ENCODE assay signal across 8 mouse cellular contexts in genomic region chr15:89172276-89172935, GRCm38 (mm10). TPM values are rescaled to one million over a fixed set of nuclear protein-coding genes. Genes with fewer than 3 reads are reported as not detected.
DNase-seq lines count a peak whose midpoint lies in the region; ATAC-seq and TF ChIP-seq lines count a peak whose summit lies in the region.

No protein-coding gene starts in this region.

- intact Hi-C loops in left cerebral cortex, adult 2 months (cut with DNase I): no loop called here

- no peak for ATAC-seq in embryonic facial prominence, embryonic 13.5 days (ENCODE audit: insufficient number of reproducible peaks, insufficient read depth, low FRiP score, low TSS enrichment, low read depth)
- no peak for ATAC-seq in hindbrain, embryonic 16.5 days
- ATAC-seq in midbrain, embryonic 14.5 days (ENCODE audit: low FRiP score, low TSS enrichment): no peak

- H3K36me3 ChIP-seq in embryonic facial prominence, embryonic 13.5 days: peaks cover 17% of the 10 kb centered on the region
- peaks cover 5% of the 10 kb centered on the region for H3K36me3 ChIP-seq in hindbrain, embryonic 16.5 days (ENCODE audit: control insufficient read depth, insufficient read depth, low read length)
- peaks cover 21% of the 10 kb centered on the region for H3K36me3 ChIP-seq in midbrain, embryonic 14.5 days (ENCODE audit: control insufficient read depth, insufficient read depth, low read length)

- peak overlapping the region; percentile 82 for H3K4me3 ChIP-seq in left cerebral cortex, adult 2 months
- peak overlapping the region; percentile 55 for H3K4me3 ChIP-seq in embryonic facial prominence, embryonic 13.5 days
- peak overlapping the region; percentile 57 for H3K4me3 ChIP-seq in hindbrain, embryonic 16.5 days (ENCODE audit: low read length)
- peak overlapping the region; percentile 57 for H3K4me3 ChIP-seq in midbrain, embryonic 14.5 days (replicated peaks; ENCODE audit: low read depth, low read length)

- peak overlapping the region; percentile 85 for H3K27ac ChIP-seq in left cerebral cortex, adult 2 months
- H3K27ac ChIP-seq in embryonic facial prominence, embryonic 13.5 days: peak overlapping the region; percentile 84
- peak overlapping the region; percentile 80 for H3K27ac ChIP-seq in hindbrain, embryonic 16.5 days (ENCODE audit: low read depth, low read length)
- H3K27ac ChIP-seq in midbrain, embryonic 14.5 days (replicated peaks; ENCODE audit: low read depth, low read length): peak overlapping the region; percentile 78

- no peak for TF ChIP-seq CTCF in left cerebral cortex, adult 2 months (IDR thresholded peaks at IDR 0.05)

- 29% methylated on average over 17 of the region's 17 CpGs for WGBS in embryonic facial prominence, embryonic 13.5 days
- WGBS in hindbrain, embryonic 16.5 days: 26% methylated on average over 17 of the region's 17 CpGs
- 27% methylated on average over 17 of the region's 17 CpGs for WGBS in midbrain, embryonic 14.5 days

- no peak for DNase-seq in left cerebral cortex, adult 2 months (ENCODE audit: extremely low spot score in 1 of 2, low spot score in 2 of 2)
- no peak for DNase-seq in left cerebral cortex, adult 18-20 months (ENCODE audit: low spot score in 2 of 2)
- DNase-seq in midbrain, embryonic 14.5 days: no peak
- DNase-seq in urinary bladder, postnatal 10 days (ENCODE audit: low spot score): no peak
- DNase-seq in T-cell, adult 2 months (ENCODE audit: low spot score): no peak
- DNase-seq in embryo, embryonic 11 days: no peak

- H3K9ac ChIP-seq in embryonic facial prominence, embryonic 13.5 days: peak overlapping the region; percentile 73
- peak overlapping the region; percentile 78 for H3K9ac ChIP-seq in hindbrain, embryonic 16.5 days (ENCODE audit: low read depth, low read length)
- peak overlapping the region; percentile 83 for H3K9ac ChIP-seq in midbrain, embryonic 14.5 days (replicated peaks; ENCODE audit: low read length)

- no peaks in the 10 kb centered on the region for H3K27me3 ChIP-seq in embryonic facial prominence, embryonic 13.5 days
- H3K27me3 ChIP-seq in hindbrain, embryonic 16.5 days (replicated peaks; ENCODE audit: control insufficient read depth, insufficient read depth, low read length): no peaks in the 10 kb centered on the region
- H3K27me3 ChIP-seq in midbrain, embryonic 14.5 days (ENCODE audit: control insufficient read depth, insufficient read depth, low read length): no peaks in the 10 kb centered on the region

- H3K4me1 ChIP-seq in embryonic facial prominence, embryonic 13.5 days: peaks cover 94% of the 10 kb centered on the region
- peaks cover 68% of the 10 kb centered on the region for H3K4me1 ChIP-seq in hindbrain, embryonic 16.5 days (ENCODE audit: control insufficient read depth, insufficient read depth, low read depth, low read length)
- peaks cover 60% of the 10 kb centered on the region for H3K4me1 ChIP-seq in midbrain, embryonic 14.5 days (ENCODE audit: control insufficient read depth, insufficient read depth, low read length)

- peak overlapping the region; percentile 99 for H3K4me2 ChIP-seq in embryonic facial prominence, embryonic 13.5 days
- H3K4me2 ChIP-seq in hindbrain, embryonic 16.5 days (ENCODE audit: low read length): peak overlapping the region; percentile 96
- H3K4me2 ChIP-seq in midbrain, embryonic 14.5 days (ENCODE audit: low read length): peak overlapping the region; percentile 99

- no peaks in the 10 kb centered on the region for H3K9me3 ChIP-seq in embryonic facial prominence, embryonic 13.5 days
- H3K9me3 ChIP-seq in hindbrain, embryonic 16.5 days (ENCODE audit: control insufficient read depth, low read length): no peaks in the 10 kb centered on the region
- no peaks in the 10 kb centered on the region for H3K9me3 ChIP-seq in midbrain, embryonic 14.5 days (ENCODE audit: control insufficient read depth, low read length)

RNA-seq across cellular contexts. Expression of gene Plxnb2, which starts 8.2 kb away (rescaled TPM):
- total RNA-seq in left cerebral cortex, adult 2 months (2021): 10 to 100 TPM; 49.4 to 53.3 TPM
- 10 to 100 TPM; 47.3 to 54.9 TPM for total RNA-seq in left cerebral cortex, adult 18-20 months (2021)
- 130 and 157 TPM in 2 replicates for polyA plus RNA-seq in embryonic facial prominence, embryonic 13.5 days (2015; fragmentation: Nextera tagmentation; extraction: Ambion mirVana)
- polyA plus RNA-seq in hindbrain, embryonic 16.5 days (2015; fragmentation: Nextera tagmentation; extraction: Ambion mirVana): 85.2 and 106 TPM in 2 replicates
- 86.4 and 107 TPM in 2 replicates for polyA plus RNA-seq in midbrain, embryonic 14.5 days (2014; fragmentation: Nextera tagmentation; extraction: Ambion mirVana)

RNA-seq across cellular contexts. Expression of gene Mapk11, which starts 23.0 kb away (rescaled TPM):
- total RNA-seq in left cerebral cortex, adult 2 months (2021): 10 to 100 TPM; 61.8 to 63.5 TPM
- total RNA-seq in left cerebral cortex, adult 18-20 months (2021): 10 to 100 TPM; 49.1 to 55.1 TPM
- polyA plus RNA-seq in embryonic facial prominence, embryonic 13.5 days (2015; fragmentation: Nextera tagmentation; extraction: Ambion mirVana): 13.3 and 13.5 TPM in 2 replicates
- 23.7 and 28.3 TPM in 2 replicates for polyA plus RNA-seq in hindbrain, embryonic 16.5 days (2015; fragmentation: Nextera tagmentation; extraction: Ambion mirVana)
- 23.7 and 27.9 TPM in 2 replicates for polyA plus RNA-seq in midbrain, embryonic 14.5 days (2014; fragmentation: Nextera tagmentation; extraction: Ambion mirVana)

RNA-seq across cellular contexts. Expression of gene Dennd6b, which starts 23.9 kb away (rescaled TPM):
- 10 to 100 TPM; 52.2 to 53.9 TPM for total RNA-seq in left cerebral cortex, adult 2 months (2021)
- 10 to 100 TPM; 45.9 to 52.9 TPM for total RNA-seq in left cerebral cortex, adult 18-20 months (2021)
- 21.3 TPM in 2 replicates for polyA plus RNA-seq in embryonic facial prominence, embryonic 13.5 days (2015; fragmentation: Nextera tagmentation; extraction: Ambion mirVana)
- 86.6 and 93.2 TPM in 2 replicates for polyA plus RNA-seq in hindbrain, embryonic 16.5 days (2015; fragmentation: Nextera tagmentation; extraction: Ambion mirVana)
- polyA plus RNA-seq in midbrain, embryonic 14.5 days (2014; fragmentation: Nextera tagmentation; extraction: Ambion mirVana): 85.2 and 117 TPM in 2 replicates

RNA-seq across cellular contexts. Expression of gene Mapk12, which starts 31.9 kb away (rescaled TPM):
- total RNA-seq in left cerebral cortex, adult 2 months (2021): 1 to 10 TPM; 8.3 to 9.3 TPM
- 1 to 10 TPM; 7.4 to 9.2 TPM for total RNA-seq in left cerebral cortex, adult 18-20 months (2021)
- 4.6 and 4.7 TPM in 2 replicates for polyA plus RNA-seq in embryonic facial prominence, embryonic 13.5 days (2015; fragmentation: Nextera tagmentation; extraction: Ambion mirVana)
- polyA plus RNA-seq in hindbrain, embryonic 16.5 days (2015; fragmentation: Nextera tagmentation; extraction: Ambion mirVana): 4.1 and 4.4 TPM in 2 replicates
- 4.1 and 4.6 TPM in 2 replicates for polyA plus RNA-seq in midbrain, embryonic 14.5 days (2014; fragmentation: Nextera tagmentation; extraction: Ambion mirVana)

RNA-seq across cellular contexts. Expression of gene Ppp6r2, which starts 38.9 kb away (rescaled TPM):
- 100 to 1,000 TPM; 161 to 171 TPM for total RNA-seq in left cerebral cortex, adult 2 months (2021)
- total RNA-seq in left cerebral cortex, adult 18-20 months (2021): 100 to 1,000 TPM; 155 to 157 TPM
- polyA plus RNA-seq in embryonic facial prominence, embryonic 13.5 days (2015; fragmentation: Nextera tagmentation; extraction: Ambion mirVana): 40.0 and 41.7 TPM in 2 replicates
- polyA plus RNA-seq in hindbrain, embryonic 16.5 days (2015; fragmentation: Nextera tagmentation; extraction: Ambion mirVana): 59.4 and 71.5 TPM in 2 replicates
- polyA plus RNA-seq in midbrain, embryonic 14.5 days (2014; fragmentation: Nextera tagmentation; extraction: Ambion mirVana): 88.6 and 90.0 TPM in 2 replicates
